ENCODE assay signal across 25 mouse cellular contexts in the genomic region with DNA sequence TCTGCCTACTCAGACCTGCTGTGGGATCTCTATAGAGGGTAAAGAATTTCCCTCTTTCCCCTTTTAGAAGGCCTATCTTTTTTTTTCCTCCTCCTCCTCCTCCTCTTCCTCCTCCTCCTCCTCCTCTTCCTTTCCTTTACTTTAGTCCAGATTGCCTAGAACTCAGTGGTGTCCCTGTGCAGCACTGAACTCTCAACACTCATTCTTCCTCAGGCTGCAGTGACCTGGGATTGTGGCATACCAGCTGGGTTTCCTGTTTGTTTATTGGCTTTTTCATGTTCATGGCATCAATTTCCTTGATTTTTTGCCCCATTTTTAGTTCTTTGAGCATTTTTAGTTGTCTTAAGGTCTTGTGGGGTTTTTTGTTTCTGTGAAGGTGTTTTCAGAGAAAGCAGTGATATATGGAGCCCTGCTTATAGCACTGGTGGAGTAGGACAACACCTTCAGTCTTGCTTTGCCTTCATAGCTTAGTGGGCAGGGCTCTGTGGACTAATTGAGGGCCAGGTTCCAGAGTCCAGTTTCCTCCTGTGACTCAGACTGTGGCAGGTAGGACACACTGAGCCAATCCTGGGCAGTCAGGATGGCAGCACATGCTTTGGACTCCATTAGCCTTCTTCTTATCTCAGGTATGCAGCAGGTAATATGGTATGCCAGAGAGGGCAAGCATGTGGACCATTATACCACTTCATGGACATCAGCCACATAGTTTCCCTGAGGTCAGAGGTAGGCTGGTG. TPM values are rescaled to one million over a fixed set of nuclear protein-coding genes. Genes with fewer than 3 reads are reported as not detected.
DNase-seq lines count a peak whose midpoint lies in the region; ATAC-seq and TF ChIP-seq lines count a peak whose summit lies in the region.
"Had no signal": no experiment of that assay in that cellular context is flagged by ENCODE, and none has a peak within 500 bp of the region (broad histone marks: within the 10 kb centered on the region; RNA-seq: fewer than 3 reads in every experiment).

No protein-coding gene starts in this region.

- H3K9ac ChIP-seq in liver, adult 2 months (ENCODE audit: low read depth, low read length) = no peak overlapping the region
- H3K9ac ChIP-seq in intestine, embryonic 15.5 days = no peak overlapping the region
- no peak overlapping the region for H3K9ac ChIP-seq in intestine, postnatal 0 days (ENCODE audit: low read depth, low read length)
- H3K9ac ChIP-seq in stomach, postnatal 0 days (ENCODE audit: low read length) = no peak overlapping the region
- H3K9ac ChIP-seq: forebrain, embryonic 13.5 days; forebrain, postnatal 0 days; hindbrain, embryonic 12.5 days had no signal

- no peak overlapping the region for H3K4me2 ChIP-seq in intestine, embryonic 15.5 days (replicated peaks)
- H3K4me2 ChIP-seq in intestine, postnatal 0 days (replicated peaks; ENCODE audit: low read depth) = no peak overlapping the region
- no peak overlapping the region for H3K4me2 ChIP-seq in stomach, postnatal 0 days (replicated peaks; ENCODE audit: low read depth)
- H3K4me2 ChIP-seq: forebrain, embryonic 13.5 days; hindbrain, embryonic 12.5 days had no signal

- no peaks in the 10 kb centered on the region for H3K4me1 ChIP-seq in liver, adult 2 months (ENCODE audit: control insufficient read depth, insufficient read depth, low read length)
- no peaks in the 10 kb centered on the region for H3K4me1 ChIP-seq in intestine, embryonic 15.5 days (replicated peaks)
- no peaks in the 10 kb centered on the region for H3K4me1 ChIP-seq in intestine, postnatal 0 days (replicated peaks; ENCODE audit: control insufficient read depth, insufficient read depth, low read length)
- no peaks in the 10 kb centered on the region for H3K4me1 ChIP-seq in stomach, postnatal 0 days (replicated peaks; ENCODE audit: control insufficient read depth, insufficient read depth)
- H3K4me1 ChIP-seq: embryonic facial prominence, embryonic 10.5 days; forebrain, embryonic 13.5 days; heart, embryonic 10.5 days; hindbrain, embryonic 12.5 days had no signal

- peak; percentile 68 for DNase-seq in liver, adult 2 months (ENCODE audit: extremely low read depth, low read depth, low spot score)
- no peak for DNase-seq in liver
- DNase-seq in stomach, postnatal 0 days (ENCODE audit: low spot score) = peak; percentile 68
- DNase-seq in ovary, postnatal 14 days (ENCODE audit: low spot score) = no peak
- DNase-seq in embryo, embryonic 10.5 days (ENCODE audit: low spot score) = no peak
- DNase-seq: adrenal gland, adult 2 months; adrenal gland, postnatal 25 days; cerebellum, adult 18-20 months; cerebellum, adult 9-11 months; cerebellum, postnatal 36 days; forebrain, postnatal 0 days; gastrocnemius, postnatal 10 days; heart, adult 18-20 months; heart, postnatal 10 days; heart, postnatal 4 days had no signal

- H3K9me3 ChIP-seq in intestine, embryonic 15.5 days = no peaks in the 10 kb centered on the region
- no peaks in the 10 kb centered on the region for H3K9me3 ChIP-seq in intestine, postnatal 0 days (ENCODE audit: control insufficient read depth)
- H3K9me3 ChIP-seq in stomach, postnatal 0 days (ENCODE audit: control insufficient read depth, low read length) = no peaks in the 10 kb centered on the region
- H3K9me3 ChIP-seq: embryonic facial prominence, embryonic 10.5 days; forebrain, embryonic 13.5 days; heart, embryonic 10.5 days; hindbrain, embryonic 12.5 days had no signal

- peaks cover 3% of the 10 kb centered on the region; the same call in 1 of the 2 replicates for H3K79me2 ChIP-seq in liver, adult 2 months (ENCODE audit: control insufficient read depth, insufficient read depth, low read length)

- H3K4me3 ChIP-seq in liver, adult 2 months (ENCODE audit: insufficient read depth, low read depth, low read length) = no peak overlapping the region
- H3K4me3 ChIP-seq in intestine, embryonic 15.5 days (replicated peaks) = no peak overlapping the region
- H3K4me3 ChIP-seq in intestine, postnatal 0 days (ENCODE audit: low read depth, low read length) = no peak overlapping the region
- no peak overlapping the region for H3K4me3 ChIP-seq in stomach, postnatal 0 days (ENCODE audit: low read depth, low read length)
- H3K4me3 ChIP-seq: embryonic facial prominence, embryonic 10.5 days; forebrain, embryonic 13.5 days; heart, embryonic 10.5 days; hindbrain, embryonic 12.5 days had no signal

- H3K36me3 ChIP-seq in liver, adult 2 months (ENCODE audit: control insufficient read depth, insufficient read depth, low read length) = peaks cover 64% of the 10 kb centered on the region
- H3K36me3 ChIP-seq in intestine, embryonic 15.5 days = peaks cover 41% of the 10 kb centered on the region
- H3K36me3 ChIP-seq in intestine, postnatal 0 days (ENCODE audit: control insufficient read depth, insufficient read depth) = peaks cover 76% of the 10 kb centered on the region
- H3K36me3 ChIP-seq in stomach, postnatal 0 days (ENCODE audit: control insufficient read depth, insufficient read depth, low read length) = peaks cover 40% of the 10 kb centered on the region

- ATAC-seq in intestine, embryonic 15.5 days = peak; percentile 96
- ATAC-seq in intestine, postnatal 0 days = peak; percentile 99
- ATAC-seq in stomach, postnatal 0 days (ENCODE audit: low FRiP score, low TSS enrichment) = peak; percentile 99
- ATAC-seq: forebrain, embryonic 13.5 days; forebrain, postnatal 0 days had no signal

- no peak overlapping the region for H3K27ac ChIP-seq in liver, adult 2 months (replicated peaks; ENCODE audit: insufficient read depth, low read depth, low read length)
- H3K27ac ChIP-seq in intestine, embryonic 15.5 days = peak overlapping the region; percentile 29
- H3K27ac ChIP-seq in intestine, postnatal 0 days (ENCODE audit: low read depth, low read length) = peak overlapping the region; percentile 82
- H3K27ac ChIP-seq in stomach, postnatal 0 days (replicated peaks) = peak overlapping the region; percentile 58
- H3K27ac ChIP-seq: embryonic facial prominence, embryonic 10.5 days; forebrain, embryonic 13.5 days; heart, embryonic 10.5 days; hindbrain, embryonic 12.5 days had no signal

- no peaks in the 10 kb centered on the region for H3K27me3 ChIP-seq in liver, adult 2 months (ENCODE audit: control insufficient read depth, insufficient read depth, low read length)
- no peaks in the 10 kb centered on the region for H3K27me3 ChIP-seq in intestine, embryonic 15.5 days (replicated peaks)
- no peaks in the 10 kb centered on the region for H3K27me3 ChIP-seq in intestine, postnatal 0 days (replicated peaks; ENCODE audit: control insufficient read depth, insufficient read depth, low read length)
- H3K27me3 ChIP-seq in stomach, postnatal 0 days (ENCODE audit: control insufficient read depth, insufficient read depth, low read length) = no peaks in the 10 kb centered on the region
- H3K27me3 ChIP-seq: forebrain, embryonic 13.5 days; hindbrain, embryonic 12.5 days had no signal

- TF ChIP-seq EP300 in stomach, postnatal 0 days (optimal IDR thresholded peaks at IDR 0.05) = no peak

- no peak for TF ChIP-seq POLR2A in liver, adult 2 months (IDR thresholded peaks at IDR 0.05; ENCODE audit: extremely low read depth, insufficient read depth, low read length)

- no peak for TF ChIP-seq CTCF in liver, adult 2 months (IDR thresholded peaks at IDR 0.05; ENCODE audit: low read depth, low read length)
- no peak for TF ChIP-seq CTCF in intestine, postnatal 0 days (IDR thresholded peaks at IDR 0.05; ENCODE audit: low read depth)
- TF ChIP-seq CTCF in stomach, postnatal 0 days (IDR thresholded peaks at IDR 0.05; ENCODE audit: low read depth) = no peak

RNA-seq across cellular contexts. Expression of a gene that starts 9.3 kb away (rescaled TPM):
- total RNA-seq in liver, adult 2 months (2014; rRNA removed) = not detected in 2 replicates
- not detected in 2 replicates for polyA plus RNA-seq in liver, adult 2 months (2012; rRNA removed)
- polyA plus RNA-seq in intestine, embryonic 15.5 days (2015; fragmentation: Nextera tagmentation; extraction: Ambion mirVana) = not detected in 2 replicates
- polyA plus RNA-seq in intestine, postnatal 0 days (2015; fragmentation: Nextera tagmentation; extraction: Ambion mirVana) = not detected in 2 replicates
- not detected in 2 replicates for polyA plus RNA-seq in stomach, postnatal 0 days (2015; fragmentation: Nextera tagmentation; extraction: Ambion mirVana)
- total RNA-seq: adrenal gland, adult 2 months; adrenal gland, postnatal 25 days; ES-E14; forebrain, postnatal 0 days; gastrocnemius, postnatal 10 days; gastrocnemius, postnatal 4 days; heart, adult 18-20 months; heart, postnatal 10 days; heart, postnatal 4 days had no signal
- polyA plus RNA-seq: adrenal gland, adult 2 months; embryonic facial prominence, embryonic 10.5 days; embryonic facial prominence, embryonic 14.5 days; forebrain, embryonic 13.5 days; forebrain, postnatal 0 days; heart, embryonic 10.5 days; heart, embryonic 14.5 days; hindbrain, embryonic 12.5 days had no signal

RNA-seq across cellular contexts. Expression of a gene that starts 11.3 kb away (rescaled TPM):
- total RNA-seq in liver, adult 2 months (2014; rRNA removed) = 8.5 and 11.2 TPM in 2 replicates
- 8.8 and 10.6 TPM in 2 replicates for polyA plus RNA-seq in liver, adult 2 months (2012; rRNA removed)
- polyA plus RNA-seq in intestine, embryonic 15.5 days (2015; fragmentation: Nextera tagmentation; extraction: Ambion mirVana) = 50.2 and 53.9 TPM in 2 replicates
- 60.3 and 73.0 TPM in 2 replicates for polyA plus RNA-seq in intestine, postnatal 0 days (2015; fragmentation: Nextera tagmentation; extraction: Ambion mirVana)
- 39.5 and 46.9 TPM in 2 replicates for polyA plus RNA-seq in stomach, postnatal 0 days (2015; fragmentation: Nextera tagmentation; extraction: Ambion mirVana)

RNA-seq across cellular contexts. Expression of a gene that starts 17.3 kb away (rescaled TPM):
- 1.7 and 1.8 TPM in 2 replicates for total RNA-seq in liver, adult 2 months (2014; rRNA removed)
- polyA plus RNA-seq in liver, adult 2 months (2012; rRNA removed) = 2.7 and 3.0 TPM in 2 replicates
- polyA plus RNA-seq in intestine, embryonic 15.5 days (2015; fragmentation: Nextera tagmentation; extraction: Ambion mirVana) = 36.8 and 38.0 TPM in 2 replicates
- polyA plus RNA-seq in intestine, postnatal 0 days (2015; fragmentation: Nextera tagmentation; extraction: Ambion mirVana) = 31.3 and 37.0 TPM in 2 replicates
- polyA plus RNA-seq in stomach, postnatal 0 days (2015; fragmentation: Nextera tagmentation; extraction: Ambion mirVana) = 87.9 and 89.3 TPM in 2 replicates

RNA-seq across cellular contexts. Expression of a gene that starts 33.1 kb away (rescaled TPM):
- total RNA-seq in liver, adult 2 months (2014; rRNA removed) = 16.4 and 19.0 TPM in 2 replicates
- 32.2 and 35.8 TPM in 2 replicates for polyA plus RNA-seq in liver, adult 2 months (2012; rRNA removed)
- polyA plus RNA-seq in intestine, embryonic 15.5 days (2015; fragmentation: Nextera tagmentation; extraction: Ambion mirVana) = 17.8 and 22.6 TPM in 2 replicates
- polyA plus RNA-seq in intestine, postnatal 0 days (2015; fragmentation: Nextera tagmentation; extraction: Ambion mirVana) = 8.2 and 10.5 TPM in 2 replicates
- 10.5 and 11.0 TPM in 2 replicates for polyA plus RNA-seq in stomach, postnatal 0 days (2015; fragmentation: Nextera tagmentation; extraction: Ambion mirVana)

RNA-seq across cellular contexts. Expression of a gene that starts 34.7 kb away (rescaled TPM):
- total RNA-seq in liver, adult 2 months (2014; rRNA removed) = 63.5 and 65.6 TPM in 2 replicates
- 18.5 and 19.8 TPM in 2 replicates for polyA plus RNA-seq in liver, adult 2 months (2012; rRNA removed)
- 7.0 and 7.2 TPM in 2 replicates for polyA plus RNA-seq in intestine, embryonic 15.5 days (2015; fragmentation: Nextera tagmentation; extraction: Ambion mirVana)
- polyA plus RNA-seq in intestine, postnatal 0 days (2015; fragmentation: Nextera tagmentation; extraction: Ambion mirVana) = 5.1 and 6.1 TPM in 2 replicates
- 3.2 and 3.8 TPM in 2 replicates for polyA plus RNA-seq in stomach, postnatal 0 days (2015; fragmentation: Nextera tagmentation; extraction: Ambion mirVana)

Comparison
In these comparisons a context has a peak if more than half of its experiments do, and no peak if none do; other contexts are left out.
1. DNase-seq: peak in liver, adult 2 months (single experiment) and stomach, postnatal 0 days (single experiment); none in liver (single experiment), ovary, postnatal 14 days (single experiment) and embryo, embryonic 10.5 days (single experiment).
2. Peak in every context shown above with its lines, with median percentiles within 50 percentile points of each other: ATAC-seq.